Mouse (Mus musculus) heart, adult 2 months (tissue): ENCODE data around the gene Pla2g12b.

Experiments
- CTCF ChIP-seq: fragments of 200-600 bp; IDR thresholded peaks from 2 replicates; pipeline ENCODE4 v1.8.1; 2022; ENCODE audit warnings: antibody characterized with exemption, mild to moderate bottlenecking, moderate library complexity
- EP300 ChIP-seq: fragments of 200-500 bp; IDR thresholded peaks from 2 replicates; pipeline ENCODE4 v1.6.1; 2011; ENCODE audit warnings: low read depth, low read length, control low read depth; ENCODE audit not compliant: insufficient read depth
- POLR2A ChIP-seq: fragments of 200-500 bp; IDR thresholded peaks from 2 replicates; pipeline ENCODE4 v1.6.1; 2011; ENCODE audit warnings: mild to moderate bottlenecking, low read depth, low read length, control low read depth; ENCODE audit not compliant: insufficient read depth

DNA sequence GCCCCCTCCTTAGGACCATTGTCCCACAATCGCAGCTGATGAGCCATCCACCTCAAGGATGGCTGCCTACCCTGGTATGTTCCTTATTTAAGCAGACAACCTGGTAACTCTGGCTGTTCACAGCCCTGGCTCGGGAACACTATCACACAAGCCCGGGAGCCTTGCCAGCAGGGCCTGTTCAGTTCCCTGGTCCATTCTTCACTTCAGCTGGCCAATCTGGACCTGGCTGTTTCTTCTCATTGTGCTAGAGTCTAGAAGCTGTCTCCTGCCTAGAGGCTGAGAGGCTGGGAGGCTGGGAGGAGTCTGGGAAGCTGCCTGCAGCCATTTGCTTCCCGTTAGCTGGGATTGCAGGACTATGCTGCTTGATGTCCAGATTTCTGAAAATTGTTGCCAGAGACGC lies 67.0 kb downstream of the Pla2g12b start:
- TF ChIP-seq CTCF (no peak), POLR2A (no peak), EP300 (no peak)
